Mouse (Mus musculus): ENCODE measurements around the gene Tlk2. TPM values are rescaled to one million over a fixed set of nuclear protein-coding genes. Genes with fewer than 3 reads are reported as not detected.

Gene Tlk2
- polyA plus RNA-seq, 1 experiment from 2014 or later = 30.5 TPM

DNA sequence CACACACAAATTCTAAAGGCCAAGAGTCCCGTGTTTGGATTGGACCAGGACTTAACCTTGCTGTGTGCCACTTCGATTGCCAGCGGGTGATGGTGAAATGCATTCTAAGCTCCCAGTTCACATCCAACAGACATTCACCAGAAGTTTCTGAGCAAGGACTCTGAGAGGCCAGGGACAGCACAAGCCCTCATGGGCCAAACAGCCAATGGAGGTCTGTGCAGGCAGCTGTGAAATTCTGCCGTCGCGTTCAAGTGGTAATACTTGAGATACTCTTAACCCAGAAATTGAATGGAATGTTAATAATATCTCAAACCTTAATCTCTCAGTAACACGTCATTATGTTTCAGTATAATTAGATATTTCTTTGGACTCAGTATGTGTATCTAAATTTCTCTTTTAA, 131.6 kb downstream of the Tlk2 start:
- H3K36me3 ChIP-seq (ENCODE audit: control insufficient read depth, insufficient read depth, low read length) = no peaks in the 10 kb centered on the region
- 89% methylated on average over 7 of the region's 7 CpGs for WGBS
- no peak for DNase-seq (ENCODE audit: low spot score)
- H3K4me3 ChIP-seq (ENCODE audit: low read depth, low read length) = no peak overlapping the region
- H3K27me3 ChIP-seq (ENCODE audit: control insufficient read depth, insufficient read depth, low read length) = no peaks in the 10 kb centered on the region
- H3K4me1 ChIP-seq (replicated peaks; ENCODE audit: control insufficient read depth, insufficient read depth, low read length) = peaks cover 8% of the 10 kb centered on the region
- no peaks in the 10 kb centered on the region for H3K9me3 ChIP-seq (ENCODE audit: control insufficient read depth, low read length)
- no peak for ATAC-seq (ENCODE audit: low FRiP score)
- no peak overlapping the region for H3K9ac ChIP-seq (ENCODE audit: low read depth, low read length)
- no peak overlapping the region for H3K27ac ChIP-seq (ENCODE audit: low read depth, low read length)
- no peak overlapping the region for H3K4me2 ChIP-seq (replicated peaks; ENCODE audit: low read depth, low read length)

DNA sequence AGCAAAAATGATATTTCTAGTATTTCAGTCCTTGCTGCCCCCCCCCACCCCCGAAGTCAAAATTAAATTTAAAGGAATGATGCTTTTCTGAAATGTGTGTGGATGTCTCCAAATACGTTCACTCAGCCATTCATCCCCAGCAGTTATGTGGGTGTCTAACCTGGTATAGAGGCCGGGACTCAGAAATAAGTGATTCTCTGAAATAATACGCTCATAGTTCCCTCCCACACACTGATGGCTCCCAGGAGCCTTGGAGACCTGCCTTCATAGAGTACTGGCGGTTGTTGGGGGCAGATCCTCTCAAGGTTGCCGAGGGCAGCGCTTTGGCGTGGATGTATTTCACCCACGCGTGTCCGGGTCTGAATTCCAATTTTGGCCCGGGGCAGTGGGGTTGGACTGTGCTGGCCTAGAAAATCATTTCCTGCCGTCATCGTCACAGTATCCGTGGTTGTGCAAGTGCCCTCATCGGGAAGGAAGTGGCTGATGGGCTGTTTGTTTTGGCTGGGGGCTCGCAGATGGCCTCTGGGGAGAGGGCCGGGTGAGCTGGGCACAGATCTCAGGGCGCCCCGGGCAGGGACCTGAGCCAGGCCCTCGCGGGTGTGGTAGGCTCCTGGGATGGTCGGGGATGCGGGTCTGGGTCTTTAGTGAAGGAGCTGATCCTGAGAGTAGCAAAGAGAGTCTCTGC, 132.8 kb downstream of the Tlk2 start:
- peaks cover 11% of the 10 kb centered on the region for H3K4me1 ChIP-seq (replicated peaks; ENCODE audit: control insufficient read depth, insufficient read depth, low read length)
- DNase-seq (ENCODE audit: low spot score) (no peak), ATAC-seq (ENCODE audit: low FRiP score) (no peak)
- H3K9ac ChIP-seq (ENCODE audit: low read depth, low read length) = no peak overlapping the region
- H3K27ac ChIP-seq (ENCODE audit: low read depth, low read length) = no peak overlapping the region
- no peak overlapping the region for H3K4me3 ChIP-seq (ENCODE audit: low read depth, low read length)
- WGBS = 65% methylated on average over 24 of the region's 24 CpGs
- no peak overlapping the region for H3K4me2 ChIP-seq (replicated peaks; ENCODE audit: low read depth, low read length)
- H3K27me3 ChIP-seq (ENCODE audit: control insufficient read depth, insufficient read depth, low read length) = no peaks in the 10 kb centered on the region
- H3K36me3 ChIP-seq (ENCODE audit: control insufficient read depth, insufficient read depth, low read length) = no peaks in the 10 kb centered on the region
- no peaks in the 10 kb centered on the region for H3K9me3 ChIP-seq (ENCODE audit: control insufficient read depth, low read length)

DNA sequence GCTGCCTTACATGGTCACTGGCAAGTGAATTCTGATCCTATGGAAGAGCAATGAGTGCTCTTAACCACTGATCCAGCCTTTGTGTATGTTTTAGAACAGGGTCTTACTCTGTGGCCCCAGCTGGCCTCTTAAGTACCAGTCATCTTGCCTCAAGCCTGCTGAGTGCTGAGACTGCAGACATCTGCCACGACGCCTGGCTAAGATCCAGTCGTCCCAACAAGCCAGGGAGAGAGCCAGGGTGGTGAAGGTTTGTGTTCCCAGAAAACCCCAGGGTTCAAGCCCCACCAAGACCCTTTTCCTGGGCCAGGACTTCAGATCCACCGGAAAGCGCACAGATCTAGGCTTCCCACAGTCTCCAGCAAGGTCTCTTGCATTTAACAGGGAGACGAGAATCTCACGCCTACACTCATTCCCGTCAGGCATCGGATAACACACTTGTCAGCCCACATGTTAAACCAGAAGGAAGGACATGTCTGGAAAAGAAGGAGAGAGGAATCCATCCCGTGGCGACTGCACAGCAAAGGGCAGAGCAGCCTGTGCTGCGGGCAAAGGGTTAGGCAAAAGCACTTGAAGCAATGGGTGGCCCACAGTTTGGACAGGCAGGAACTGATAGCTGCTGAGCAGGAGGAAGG, 133.8 kb downstream of the Tlk2 start:
- Histone ChIP-seq H3K9me3 (ENCODE audit: control insufficient read depth, low read length) (no peaks in the 10 kb centered on the region), H3K36me3 (ENCODE audit: control insufficient read depth, insufficient read depth, low read length) (no peaks in the 10 kb centered on the region), H3K27me3 (ENCODE audit: control insufficient read depth, insufficient read depth, low read length) (no peaks in the 10 kb centered on the region), H3K4me3 (ENCODE audit: low read depth, low read length) (no peak overlapping the region), H3K27ac (ENCODE audit: low read depth, low read length) (peak overlapping the region; percentile 48; the same call in 1 of the 2 replicates), H3K9ac (ENCODE audit: low read depth, low read length) (no peak overlapping the region), H3K4me1 (replicated peaks; ENCODE audit: control insufficient read depth, insufficient read depth, low read length) (peaks cover 11% of the 10 kb centered on the region), H3K4me2 (replicated peaks; ENCODE audit: low read depth, low read length) (no peak overlapping the region)
- DNase-seq (ENCODE audit: low spot score) (peak; percentile 40), ATAC-seq (ENCODE audit: low FRiP score) (no peak)
- 53% methylated on average over 12 of the region's 12 CpGs for WGBS

DNA sequence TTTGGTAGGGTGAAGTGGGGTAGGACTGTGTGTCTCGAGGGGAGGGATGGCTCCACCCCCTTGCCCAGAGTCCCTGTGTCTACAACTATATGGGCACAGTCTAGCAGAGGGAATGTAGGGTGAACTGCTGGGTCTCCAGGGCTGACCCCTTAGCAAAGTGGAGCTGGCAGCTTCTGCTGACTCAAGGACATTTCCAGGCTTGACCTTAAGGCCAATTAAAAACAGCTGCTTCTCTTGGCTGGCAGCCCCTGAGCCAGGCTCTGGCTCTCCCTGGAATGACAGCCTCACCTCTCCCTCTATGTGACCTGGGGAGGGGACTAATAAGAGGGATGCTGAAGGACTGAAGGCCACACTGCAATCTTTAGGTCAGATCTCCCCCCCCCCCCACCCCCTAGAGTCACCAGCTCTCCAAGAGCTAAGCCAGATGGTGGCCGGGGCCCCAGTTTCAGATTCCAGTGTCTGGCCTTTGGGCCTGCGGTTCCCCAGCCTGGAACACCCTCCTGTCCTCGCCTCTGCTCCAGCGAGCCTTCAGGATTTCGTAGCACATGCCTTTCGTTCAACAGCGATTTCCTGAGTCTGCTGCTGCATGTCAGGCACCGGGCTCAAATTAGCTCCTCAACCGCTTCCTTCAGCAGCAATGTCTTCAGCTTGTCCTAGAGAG, 134.5 kb downstream of the Tlk2 start:
- WGBS = 31% methylated on average over 10 of the region's 10 CpGs
- peak; percentile 63 for DNase-seq (ENCODE audit: low spot score)
- Histone ChIP-seq H3K4me3 (ENCODE audit: low read depth, low read length) (no peak overlapping the region), H3K27me3 (ENCODE audit: control insufficient read depth, insufficient read depth, low read length) (no peaks in the 10 kb centered on the region), H3K9me3 (ENCODE audit: control insufficient read depth, low read length) (no peaks in the 10 kb centered on the region), H3K9ac (ENCODE audit: low read depth, low read length) (no peak overlapping the region), H3K4me2 (replicated peaks; ENCODE audit: low read depth, low read length) (no peak overlapping the region), H3K27ac (ENCODE audit: low read depth, low read length) (peak overlapping the region; percentile 48), H3K36me3 (ENCODE audit: control insufficient read depth, insufficient read depth, low read length) (no peaks in the 10 kb centered on the region), H3K4me1 (replicated peaks; ENCODE audit: control insufficient read depth, insufficient read depth, low read length) (peaks cover 11% of the 10 kb centered on the region)
- peak; percentile 45; the same call in 1 of the 2 replicates for ATAC-seq (ENCODE audit: low FRiP score)

DNA sequence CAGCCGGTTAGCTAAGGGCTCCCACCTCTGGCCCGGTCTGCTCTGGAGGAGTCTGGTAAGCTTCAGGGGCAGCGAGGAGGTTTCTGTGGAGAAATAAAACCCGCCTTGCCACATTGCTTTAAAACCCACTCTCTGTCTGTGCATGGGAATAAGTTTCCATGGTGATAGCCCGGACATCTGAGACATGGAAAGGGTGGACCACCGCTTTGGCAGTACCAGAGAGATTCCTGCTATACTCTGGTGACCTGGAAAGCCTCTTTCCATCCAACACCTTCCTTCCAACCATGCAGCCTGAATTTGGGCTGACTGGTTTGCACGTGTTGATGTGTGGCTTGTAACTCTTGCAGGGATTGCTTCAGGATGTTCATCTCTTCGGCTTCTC, 135.0 kb downstream of the Tlk2 start:
- H3K9ac ChIP-seq (ENCODE audit: low read depth, low read length) = 0 out of 2 replicates have a peak overlapping the region, but pooled peaks have one; percentile 19
- WGBS = 30% methylated on average over 8 of the region's 8 CpGs
- H3K36me3 ChIP-seq (ENCODE audit: control insufficient read depth, insufficient read depth, low read length) = no peaks in the 10 kb centered on the region
- ATAC-seq (ENCODE audit: low FRiP score) (no peak), DNase-seq (ENCODE audit: low spot score) (peak; percentile 42)
- no peak overlapping the region for H3K4me2 ChIP-seq (replicated peaks; ENCODE audit: low read depth, low read length)
- H3K27me3 ChIP-seq (ENCODE audit: control insufficient read depth, insufficient read depth, low read length) = no peaks in the 10 kb centered on the region
- H3K4me3 ChIP-seq (ENCODE audit: low read depth, low read length) = no peak overlapping the region
- peaks cover 11% of the 10 kb centered on the region for H3K4me1 ChIP-seq (replicated peaks; ENCODE audit: control insufficient read depth, insufficient read depth, low read length)
- H3K27ac ChIP-seq (ENCODE audit: low read depth, low read length) = peak overlapping the region; percentile 48
- H3K9me3 ChIP-seq (ENCODE audit: control insufficient read depth, low read length) = no peaks in the 10 kb centered on the region

DNA sequence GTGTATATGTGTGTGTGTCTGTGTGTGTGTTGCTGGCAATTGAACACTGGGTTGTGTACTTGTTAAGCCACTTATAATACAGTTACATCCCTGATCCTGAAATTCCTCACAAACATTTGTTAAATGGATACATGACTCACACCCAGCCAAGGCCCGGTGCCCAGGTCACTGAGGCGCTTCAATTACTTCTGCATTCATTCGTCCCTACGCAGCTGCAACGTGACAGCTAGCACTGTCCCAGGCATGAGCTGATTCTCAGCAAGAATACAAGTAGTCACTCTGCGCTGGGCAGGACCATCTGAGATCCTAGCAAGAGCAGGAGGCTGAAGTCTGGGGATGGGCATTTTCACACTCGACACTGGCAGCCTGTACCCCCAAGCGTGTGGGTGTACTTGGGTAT, 136.7 kb downstream of the Tlk2 start:
- Histone ChIP-seq H3K9me3 (ENCODE audit: control insufficient read depth, low read length) (no peaks in the 10 kb centered on the region), H3K36me3 (ENCODE audit: control insufficient read depth, insufficient read depth, low read length) (no peaks in the 10 kb centered on the region), H3K4me2 (replicated peaks; ENCODE audit: low read depth, low read length) (no peak overlapping the region), H3K4me3 (ENCODE audit: low read depth, low read length) (no peak overlapping the region), H3K9ac (ENCODE audit: low read depth, low read length) (0 out of 2 replicates have a peak overlapping the region, but pooled peaks have one; percentile 15), H3K4me1 (replicated peaks; ENCODE audit: control insufficient read depth, insufficient read depth, low read length) (peaks cover 11% of the 10 kb centered on the region), H3K27me3 (ENCODE audit: control insufficient read depth, insufficient read depth, low read length) (no peaks in the 10 kb centered on the region), H3K27ac (ENCODE audit: low read depth, low read length) (no peak overlapping the region)
- ATAC-seq (ENCODE audit: low FRiP score) (no peak), DNase-seq (ENCODE audit: low spot score) (no peak)
- WGBS = 73% methylated on average over 8 of the region's 8 CpGs

DNA sequence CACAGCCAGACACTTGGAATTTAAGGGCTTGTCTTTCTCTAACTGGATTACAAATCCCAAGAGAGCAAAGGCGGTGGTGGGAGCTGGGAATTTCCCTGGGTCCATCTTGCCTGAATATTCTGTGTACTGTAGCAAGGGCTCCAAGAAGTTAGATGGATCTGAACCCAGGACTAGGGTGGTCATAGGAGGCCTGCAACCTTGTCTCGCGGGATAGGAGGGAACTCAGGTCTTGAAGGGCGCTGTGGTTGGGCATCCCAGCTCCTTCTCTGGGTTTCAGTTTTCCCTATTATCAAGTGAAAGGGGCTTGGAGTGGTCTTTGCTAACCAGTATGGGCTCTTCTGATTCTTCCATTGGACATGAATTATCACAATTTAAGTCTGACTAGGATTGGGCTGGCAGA, 137.5 kb downstream of the Tlk2 start:
- no peak for ATAC-seq (ENCODE audit: low FRiP score)
- no peak overlapping the region for H3K27ac ChIP-seq (ENCODE audit: low read depth, low read length)
- H3K9me3 ChIP-seq (ENCODE audit: control insufficient read depth, low read length) = no peaks in the 10 kb centered on the region
- H3K9ac ChIP-seq (ENCODE audit: low read depth, low read length) = no peak overlapping the region
- H3K4me1 ChIP-seq (replicated peaks; ENCODE audit: control insufficient read depth, insufficient read depth, low read length) = peaks cover 11% of the 10 kb centered on the region
- H3K4me3 ChIP-seq (ENCODE audit: low read depth, low read length) = no peak overlapping the region
- WGBS = 95% methylated on average over 4 of the region's 4 CpGs
- no peak overlapping the region for H3K4me2 ChIP-seq (replicated peaks; ENCODE audit: low read depth, low read length)
- no peaks in the 10 kb centered on the region for H3K27me3 ChIP-seq (ENCODE audit: control insufficient read depth, insufficient read depth, low read length)
- no peak for DNase-seq (ENCODE audit: low spot score)
- no peaks in the 10 kb centered on the region for H3K36me3 ChIP-seq (ENCODE audit: control insufficient read depth, insufficient read depth, low read length)

DNA sequence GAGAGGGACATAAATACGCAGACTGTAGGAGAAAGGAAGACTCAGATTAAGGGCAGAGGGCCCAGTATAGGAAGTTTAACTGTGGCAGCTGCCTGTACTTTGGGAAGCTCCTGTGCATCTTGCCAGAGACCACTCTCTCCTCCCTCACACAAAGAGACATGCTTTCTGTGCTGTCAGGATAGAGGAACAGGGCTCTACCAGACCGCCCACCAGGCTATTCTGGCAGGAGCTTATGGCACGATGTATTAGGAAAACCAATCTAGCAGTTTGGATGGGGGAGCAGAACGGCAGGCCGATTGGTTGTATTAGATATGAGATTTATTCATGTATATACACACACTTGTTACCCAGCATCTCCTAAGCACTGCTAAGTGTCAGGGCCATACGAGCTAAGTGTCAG, 139.2 kb downstream of the Tlk2 start:
- H3K27me3 ChIP-seq (ENCODE audit: control insufficient read depth, insufficient read depth, low read length) = no peaks in the 10 kb centered on the region
- H3K4me3 ChIP-seq (ENCODE audit: low read depth, low read length) = no peak overlapping the region
- WGBS = 95% methylated on average over 6 of the region's 6 CpGs
- H3K36me3 ChIP-seq (ENCODE audit: control insufficient read depth, insufficient read depth, low read length) = no peaks in the 10 kb centered on the region
- DNase-seq (ENCODE audit: low spot score) (no peak), ATAC-seq (ENCODE audit: low FRiP score) (no peak)
- H3K4me1 ChIP-seq (replicated peaks; ENCODE audit: control insufficient read depth, insufficient read depth, low read length) = peaks cover 11% of the 10 kb centered on the region
- no peak overlapping the region for H3K9ac ChIP-seq (ENCODE audit: low read depth, low read length)
- H3K4me2 ChIP-seq (replicated peaks; ENCODE audit: low read depth, low read length) = no peak overlapping the region
- H3K9me3 ChIP-seq (ENCODE audit: control insufficient read depth, low read length) = no peaks in the 10 kb centered on the region
- no peak overlapping the region for H3K27ac ChIP-seq (ENCODE audit: low read depth, low read length)
